Mouse (Mus musculus) erythroblast, embryonic 14.5 days (primary cell): Measurements from ENCODE around the gene Slc5a1.

ENCODE experiments used
- GATA1 ChIP-seq: IDR thresholded peaks from 2 replicates; pipeline ENCODE4 v1.6.1; 2012; ENCODE audit warnings: low read length, inconsistent platforms, mixed read lengths
- TAL1 ChIP-seq: IDR thresholded peaks from 3 replicates; pipeline ENCODE4 v1.6.1; 2012; ENCODE audit warnings: low read length, inconsistent platforms, mixed read lengths

DNA sequence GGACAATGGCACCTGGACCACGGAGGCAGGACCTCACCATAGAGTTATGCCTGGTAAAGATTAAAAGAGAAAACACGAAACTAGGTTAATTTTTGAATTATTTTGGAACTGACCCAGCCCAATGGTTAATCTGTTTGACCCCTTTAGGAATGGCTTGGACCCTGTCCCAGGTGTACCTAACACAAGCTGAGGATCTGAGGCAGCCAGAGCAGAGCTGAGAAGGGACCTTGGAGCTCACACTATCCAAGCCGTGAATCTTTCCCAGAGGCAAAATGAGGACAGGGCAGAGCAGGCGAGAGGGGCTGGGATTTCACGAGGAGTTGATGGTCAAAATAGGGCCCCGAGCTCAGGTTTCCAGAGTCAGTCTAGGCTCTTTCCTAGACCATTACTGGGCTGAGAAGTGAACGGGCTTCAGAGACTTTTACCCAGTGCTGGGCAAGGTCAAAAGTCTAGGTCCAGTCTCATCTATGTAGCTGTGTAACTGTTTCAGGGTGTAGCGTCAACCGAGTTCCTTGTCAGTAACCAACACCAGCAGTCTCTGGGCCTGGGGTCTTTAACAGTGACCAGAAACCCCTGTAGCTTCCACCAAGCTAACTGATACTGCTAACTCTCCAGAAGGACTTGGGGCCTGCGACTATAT is 47.8 kb upstream of the Slc5a1 start:
- TF ChIP-seq TAL1 (no peak), GATA1 (no peak)
